Mouse (Mus musculus) ES-Bruce4 (cell line): ENCODE results near the gene Scarf2.

Source experiments
- CTCF ChIP-seq: IDR thresholded peaks from one replicate; pipeline ENCODE4 v1.8.1; 2011; ENCODE audit warnings: low read depth, low read length
- EP300 ChIP-seq: IDR thresholded peaks from 2 replicates; pipeline ENCODE4 v1.6.1; 2011; ENCODE audit warnings: low read depth, low read length; ENCODE audit not compliant: insufficient read depth
- POLR2A ChIP-seq: IDR thresholded peaks from one replicate; pipeline ENCODE4 v1.8.1; 2011; ENCODE audit warnings: low read length; ENCODE audit not compliant: insufficient read depth

DNA sequence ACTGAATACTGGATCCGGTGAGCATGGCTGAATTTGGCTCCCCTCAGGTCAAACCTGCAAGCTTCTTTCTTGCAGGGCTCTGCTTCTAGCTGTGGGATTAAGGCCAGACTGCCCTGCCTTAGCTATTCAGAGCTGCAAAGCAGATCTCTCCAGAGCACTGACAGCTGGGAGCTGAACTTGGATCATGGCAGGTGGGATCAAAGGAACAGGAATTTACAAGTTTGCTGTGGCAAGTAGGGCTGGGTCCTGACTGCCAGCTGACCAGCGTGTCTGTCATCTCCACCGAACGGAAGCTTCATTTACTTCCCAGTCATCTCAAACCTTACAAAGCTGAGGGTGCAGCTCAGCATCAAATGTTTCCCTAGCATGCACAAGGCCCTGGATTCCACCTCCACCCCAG lies 18.9 kb upstream of the Scarf2 start:
- TF ChIP-seq POLR2A (no peak), CTCF (no peak), EP300 (no peak)
